Mouse (Mus musculus): ENCODE results near the gene Fzd2. TPM values are rescaled to one million over a fixed set of nuclear protein-coding genes. Genes with fewer than 3 reads are reported as not detected.

Gene Fzd2
- polyA plus RNA-seq, 1 experiment from 2014 or later: 16.9 TPM

DNA sequence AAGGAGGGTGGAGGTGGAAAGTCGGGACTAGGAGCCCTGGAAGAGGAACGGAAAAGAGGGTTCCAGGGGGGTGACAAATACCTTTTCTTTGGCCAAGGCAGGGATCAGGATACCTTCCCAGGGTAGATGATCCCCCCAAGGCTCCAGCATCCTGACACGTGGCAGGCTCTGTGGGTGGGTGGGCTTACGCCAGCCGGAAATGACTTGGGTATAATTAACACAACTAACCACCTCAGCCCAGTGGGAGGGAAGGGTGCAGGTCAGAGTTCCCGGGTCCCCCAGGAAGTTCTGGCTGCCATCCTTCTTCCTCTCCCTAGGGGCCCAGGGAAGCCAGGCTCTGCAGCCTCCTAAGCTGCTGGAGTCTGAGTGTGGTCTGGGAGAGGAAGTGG lies 7.1 kb downstream of the Fzd2 start:
- TF ChIP-seq CTCF (IDR thresholded peaks at IDR 0.05): no peak
- ATAC-seq: no peak
- ChIA-PET POLR2A (no interaction called here), CTCF (no interaction called here)
- H3K27me3 ChIP-seq: no peaks in the 10 kb centered on the region
- in situ Hi-C loops (cut with MboI; ENCODE audit: low pct_unique_long_range_greater_than_20kb): no loop called here
- no peak for DNase-seq (ENCODE audit: low read depth, low spot score)

DNA sequence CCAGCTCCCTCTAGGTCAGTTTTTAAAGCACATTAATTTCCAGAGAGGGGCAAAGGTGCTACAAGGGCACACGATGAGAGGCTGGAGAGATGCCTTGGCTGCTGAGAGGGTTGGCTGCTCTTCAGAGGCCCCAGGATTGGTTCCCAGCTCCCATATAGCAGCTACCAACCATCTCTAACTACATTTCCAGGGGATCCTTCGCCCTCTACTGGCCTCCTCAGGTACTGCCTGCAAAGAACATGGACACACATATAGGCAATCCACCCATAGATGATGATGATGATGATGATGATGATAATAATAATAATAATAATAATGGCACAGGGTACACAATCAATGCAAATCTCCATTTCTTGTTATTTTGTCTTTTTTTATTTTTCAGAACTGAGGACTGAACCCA lies 15.3 kb downstream of the Fzd2 start:
- H3K27me3 ChIP-seq: no peaks in the 10 kb centered on the region
- ATAC-seq (no peak), DNase-seq (ENCODE audit: low read depth, low spot score) (no peak)
- in situ Hi-C loops (cut with MboI; ENCODE audit: low pct_unique_long_range_greater_than_20kb): no loop called here
- ChIA-PET POLR2A (no interaction called here), CTCF (interaction anchor here (0.6 to 1.1 kb wide), 3 partner anchors 18 to 55 kb away, joined by 3 read pairs; no protein-coding TSS in a partner anchor)
- TF ChIP-seq CTCF (IDR thresholded peaks at IDR 0.05): no peak

DNA sequence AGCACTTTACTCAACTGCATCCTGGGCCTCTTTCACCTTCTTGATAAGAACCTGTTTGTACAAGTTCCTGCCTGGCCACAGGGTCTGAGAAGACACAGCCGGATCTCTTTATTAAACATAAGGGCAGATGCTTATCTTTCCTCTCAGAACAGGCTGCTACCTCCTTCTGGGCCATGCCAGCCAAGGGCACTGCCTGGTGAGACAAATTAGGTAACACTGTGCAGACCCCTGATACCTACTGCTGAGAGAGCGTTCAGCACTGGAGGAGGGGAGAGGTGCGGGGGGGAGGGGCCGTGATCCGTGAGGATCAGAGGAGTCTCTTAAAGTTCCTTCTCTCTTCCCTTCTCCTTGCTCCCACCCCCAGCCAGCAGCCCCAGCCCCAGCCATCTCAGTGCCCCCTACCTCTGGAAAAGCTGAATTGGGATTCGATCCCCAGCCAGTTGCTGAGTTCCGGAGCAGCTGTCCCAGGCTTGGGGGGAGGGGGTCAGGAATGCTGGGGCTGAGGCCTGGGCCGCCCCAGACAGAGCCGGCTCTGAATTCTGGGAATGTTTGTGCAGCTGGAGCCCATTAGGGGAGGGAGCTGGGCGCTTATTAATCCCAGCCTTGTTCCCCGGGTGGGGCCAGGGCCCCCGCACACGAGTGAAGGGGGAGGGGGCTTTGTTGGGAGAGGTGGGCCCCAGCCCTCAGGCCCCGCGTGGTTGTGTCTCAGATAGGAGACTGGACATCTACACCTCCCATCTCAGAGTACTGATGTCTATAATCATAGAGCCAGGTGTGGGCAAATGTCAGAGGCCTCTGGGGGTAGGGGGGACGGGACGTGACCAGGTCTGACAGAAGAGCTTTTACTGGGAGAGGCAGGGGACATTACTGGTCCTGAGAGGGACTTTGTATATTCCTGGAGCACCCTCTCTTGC lies 19.9 kb downstream of the Fzd2 start:
- H3K27me3 ChIP-seq: no peaks in the 10 kb centered on the region
- CTCF ChIA-PET: interaction anchor here (0.9 kb wide), 1 partner anchor 25 kb away, joined by 3 read pairs; no protein-coding TSS in a partner anchor
- in situ Hi-C loops (cut with MboI; ENCODE audit: low pct_unique_long_range_greater_than_20kb): no loop called here
- no peak for ATAC-seq
- TF ChIP-seq CTCF (IDR thresholded peaks at IDR 0.05): no peak
- no peak for DNase-seq (ENCODE audit: low read depth, low spot score)
- POLR2A ChIA-PET: interaction anchor here (0.6 to 0.9 kb wide), 2 partner anchors 16 to 21 kb away, joined by 3 read pairs; no protein-coding TSS in a partner anchor

DNA sequence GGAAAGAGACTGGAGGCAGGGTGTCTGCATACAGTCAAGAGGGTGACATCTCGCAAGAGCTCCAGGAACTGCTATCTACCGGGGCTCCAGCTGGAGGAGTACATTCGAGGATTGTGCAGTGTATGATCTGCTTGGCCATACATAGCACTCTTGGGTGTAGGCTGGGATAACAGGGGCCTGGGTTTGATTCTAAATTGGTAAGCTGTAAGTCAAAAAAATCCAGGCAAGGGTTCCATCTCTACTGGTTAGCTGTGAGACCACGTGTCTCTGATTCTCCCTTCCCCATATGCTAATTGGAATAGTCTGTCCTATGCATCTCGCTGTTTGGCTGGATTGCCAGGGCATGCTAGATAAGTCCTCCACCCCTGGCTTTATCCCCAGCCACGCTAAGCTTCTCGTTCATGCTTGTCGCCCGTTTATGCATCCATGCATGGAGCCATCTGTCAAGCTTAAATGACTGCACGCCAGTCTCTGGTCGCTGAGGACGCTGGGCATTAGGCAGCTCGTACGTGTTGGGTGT lies 20.8 kb downstream of the Fzd2 start:
- no peak for DNase-seq (ENCODE audit: low read depth, low spot score)
- TF ChIP-seq CTCF (IDR thresholded peaks at IDR 0.05): no peak
- ATAC-seq: no peak
- POLR2A ChIA-PET: interaction anchor here (0.9 kb wide), 2 partner anchors 20 to 407 kb away, joined by 3 to 5 read pairs; no protein-coding TSS in a partner anchor
- in situ Hi-C loops (cut with MboI; ENCODE audit: low pct_unique_long_range_greater_than_20kb): no loop called here
- CTCF ChIA-PET: interaction anchor here (0.9 kb wide), 1 partner anchor 26 kb away, joined by 3 read pairs; no protein-coding TSS in a partner anchor
- no peaks in the 10 kb centered on the region for H3K27me3 ChIP-seq

DNA sequence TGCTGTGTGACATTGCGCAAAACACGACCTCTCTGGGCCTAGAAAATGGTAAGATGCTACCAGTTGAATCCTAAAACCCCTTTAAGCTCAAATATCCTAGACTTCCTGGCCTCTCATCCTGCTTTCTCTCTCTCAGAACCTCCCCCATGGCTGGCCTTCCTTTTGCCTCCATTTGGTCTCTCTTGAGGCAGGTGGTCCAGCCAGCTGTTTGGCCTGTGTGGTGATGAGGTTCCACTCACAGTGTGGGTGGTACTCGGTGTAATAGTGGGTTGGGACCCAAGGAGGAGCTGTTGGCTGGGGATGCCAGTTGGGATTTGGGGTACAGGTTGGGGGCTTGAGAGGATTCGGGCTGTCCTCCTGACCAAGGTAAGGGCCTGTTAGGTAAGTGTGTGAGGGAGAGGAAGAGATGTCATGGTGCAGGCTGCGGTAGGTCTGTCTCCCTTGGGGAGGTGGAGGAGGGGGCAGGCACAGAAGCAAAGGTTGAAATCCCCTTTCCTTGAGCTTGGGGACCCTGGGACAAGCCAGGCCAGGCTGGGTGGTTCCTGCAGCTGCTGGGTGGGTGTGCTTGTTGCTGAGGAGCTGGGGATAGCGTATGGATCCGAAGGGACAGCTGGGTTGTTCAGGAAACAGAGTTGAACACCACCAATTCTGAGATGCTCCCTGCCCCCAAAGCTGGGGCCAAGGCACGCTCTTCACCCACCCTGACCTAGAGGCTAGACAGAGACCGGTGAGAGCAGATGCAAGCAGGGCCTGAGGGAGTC lies 23.2 kb downstream of the Fzd2 start:
- POLR2A ChIA-PET: interaction anchor here (1.6 kb wide), 1 partner anchor 23 kb away, joined by 6 read pairs; the partner anchor contains the start of gene Fzd2
- TF ChIP-seq CTCF (IDR thresholded peaks at IDR 0.05): no peak

DNA sequence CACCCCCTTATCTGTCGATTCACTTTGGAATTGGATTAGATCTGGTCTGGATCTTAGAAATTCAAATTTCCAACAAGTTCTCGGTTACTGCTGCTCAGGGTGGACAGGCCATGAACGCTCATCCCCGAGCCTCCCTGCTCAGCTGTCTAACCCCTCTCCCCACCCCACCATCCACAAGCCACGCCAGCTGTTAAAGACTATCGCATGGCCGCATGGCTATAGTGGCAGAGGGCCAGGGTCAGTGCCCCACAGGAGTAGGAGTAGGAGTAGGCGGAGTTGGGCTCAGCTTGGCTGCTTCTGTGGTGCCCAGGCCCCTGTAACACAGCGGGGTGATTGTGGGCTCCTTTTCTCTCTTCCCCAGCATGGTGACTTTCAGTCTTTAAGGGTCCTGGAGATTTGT lies 24.3 kb downstream of the Fzd2 start:
- no peaks in the 10 kb centered on the region for H3K27me3 ChIP-seq
- ATAC-seq (no peak), DNase-seq (ENCODE audit: low read depth, low spot score) (no peak)
- ChIA-PET CTCF (interaction anchor here (1.1 to 1.3 kb wide), 2 partner anchors 15 to 22 kb away, joined by 3 read pairs; no protein-coding TSS in a partner anchor), POLR2A (interaction anchor here (1.6 kb wide), 1 partner anchor 24 kb away, joined by 6 read pairs; the partner anchor contains the start of gene Fzd2)
- in situ Hi-C loops (cut with MboI; ENCODE audit: low pct_unique_long_range_greater_than_20kb): no loop called here
- no peak for TF ChIP-seq CTCF (IDR thresholded peaks at IDR 0.05)

More for the DNA sequence above, 23.2 kb downstream of the Fzd2 start:
- DNase-seq (ENCODE audit: low read depth, low spot score) (no peak), ATAC-seq (no peak)
- H3K27me3 ChIP-seq: no peaks in the 10 kb centered on the region
- in situ Hi-C loops (cut with MboI; ENCODE audit: low pct_unique_long_range_greater_than_20kb): no loop called here
- CTCF ChIA-PET: interaction anchor here (0.5 to 1.8 kb wide), 5 partner anchors 9 to 50 kb away, joined by 3 to 4 read pairs (median 3); no protein-coding TSS in a partner anchor

DNA sequence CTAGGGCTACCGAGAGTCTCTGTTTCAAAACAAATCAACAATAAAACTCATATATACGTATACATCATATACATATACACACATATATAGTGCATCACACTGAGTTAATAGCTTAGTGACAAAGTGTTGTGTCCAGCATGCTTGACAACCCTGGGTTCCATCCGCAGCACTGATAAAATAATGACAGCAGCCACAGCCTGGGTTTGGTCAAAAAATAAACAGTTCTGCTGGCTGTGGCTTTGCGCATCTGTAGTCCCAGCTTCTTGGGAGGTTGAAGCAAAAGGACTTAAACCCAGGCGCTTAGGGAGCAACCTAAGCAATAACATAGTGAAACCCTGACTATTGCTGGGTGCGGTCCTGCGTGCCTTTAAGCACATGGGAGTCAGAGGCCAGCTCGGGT lies 25.2 kb downstream of the Fzd2 start:
- in situ Hi-C loops (cut with MboI; ENCODE audit: low pct_unique_long_range_greater_than_20kb): no loop called here
- POLR2A ChIA-PET: interaction anchor here (0.8 kb wide), 1 partner anchor 10 kb away, joined by 7 read pairs; no protein-coding TSS in a partner anchor

DNA sequence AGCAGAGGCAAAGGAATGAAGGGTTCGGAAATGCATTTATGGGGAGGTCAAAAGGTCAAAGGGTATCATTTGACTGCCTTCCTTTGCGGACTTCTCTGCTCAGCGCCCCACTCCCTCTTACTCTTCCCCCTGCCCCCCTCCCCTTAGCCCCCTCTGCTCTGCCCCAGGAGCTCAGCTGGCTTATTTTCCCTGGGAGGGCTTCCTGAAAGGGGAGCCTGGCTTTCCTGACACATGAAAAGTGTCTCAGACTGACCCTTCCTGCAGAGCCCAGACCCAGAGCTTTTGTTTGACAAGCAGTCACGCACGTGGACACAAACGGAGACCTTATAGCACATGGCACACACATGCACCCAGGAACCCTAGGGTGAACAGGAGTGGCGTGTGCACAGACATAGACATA lies 26.5 kb downstream of the Fzd2 start:
- CTCF ChIA-PET: no interaction called here
- no peak for TF ChIP-seq CTCF (IDR thresholded peaks at IDR 0.05)
- no peaks in the 10 kb centered on the region for H3K27me3 ChIP-seq
- DNase-seq (ENCODE audit: low read depth, low spot score): no peak
- in situ Hi-C loops (cut with MboI; ENCODE audit: low pct_unique_long_range_greater_than_20kb): no loop called here
- no peak for ATAC-seq
- POLR2A ChIA-PET: no interaction called here

More for the DNA sequence above, 25.2 kb downstream of the Fzd2 start:
- CTCF ChIA-PET: interaction anchor here (1.1 kb wide), 1 partner anchor 14 kb away, joined by 3 read pairs; no protein-coding TSS in a partner anchor
- TF ChIP-seq CTCF (IDR thresholded peaks at IDR 0.05): no peak
- DNase-seq (ENCODE audit: low read depth, low spot score) (no peak), ATAC-seq (no peak)
- H3K27me3 ChIP-seq: no peaks in the 10 kb centered on the region

DNA sequence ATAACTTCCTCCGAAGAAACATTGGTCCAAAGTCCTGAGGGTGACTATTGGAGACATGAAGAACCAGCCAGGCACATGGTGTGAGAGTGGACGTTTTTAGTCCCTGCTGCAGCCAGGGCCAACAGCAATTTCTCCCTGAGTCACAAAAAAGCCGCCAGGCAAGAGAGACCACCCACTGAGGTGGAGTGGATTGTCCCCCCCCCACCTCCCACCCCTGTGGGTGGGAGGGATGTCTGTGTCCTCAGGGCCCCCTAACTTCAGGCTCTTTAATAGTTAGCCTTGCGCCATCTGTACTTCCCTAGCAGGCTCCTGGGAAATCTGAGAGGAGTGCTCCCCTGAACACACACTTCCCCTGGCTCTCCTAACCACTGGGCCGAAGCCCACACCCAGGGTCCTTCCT lies 27.0 kb downstream of the Fzd2 start:
- POLR2A ChIA-PET: no interaction called here
- CTCF ChIA-PET: no interaction called here
- no peaks in the 10 kb centered on the region for H3K27me3 ChIP-seq
- in situ Hi-C loops (cut with MboI; ENCODE audit: low pct_unique_long_range_greater_than_20kb): no loop called here
- DNase-seq (ENCODE audit: low read depth, low spot score) (no peak), ATAC-seq (no peak)
- no peak for TF ChIP-seq CTCF (IDR thresholded peaks at IDR 0.05)

DNA sequence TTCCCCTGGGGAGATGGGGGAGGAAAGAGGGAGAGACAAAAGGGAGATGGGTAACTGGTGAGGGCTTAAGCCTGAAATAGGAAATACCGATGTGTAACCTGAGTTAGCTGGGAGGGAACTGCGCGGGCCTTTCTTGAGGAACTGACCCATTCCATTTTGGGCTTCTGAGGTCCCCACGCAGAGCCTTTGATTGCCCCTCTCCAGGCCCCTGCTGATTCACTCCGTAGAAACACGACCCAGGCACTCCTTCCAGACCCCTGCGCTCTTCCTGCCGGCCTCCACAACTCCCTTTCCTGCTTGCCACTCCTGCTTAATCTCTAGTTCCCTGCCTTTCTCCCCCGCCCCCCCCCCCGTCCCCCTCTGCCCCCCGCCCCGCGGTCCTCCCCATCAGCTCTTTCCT lies 28.5 kb downstream of the Fzd2 start:
- no peak for ATAC-seq

More for the DNA sequence above, 28.5 kb downstream of the Fzd2 start:
- DNase-seq (ENCODE audit: low read depth, low spot score): no peak
- TF ChIP-seq CTCF (IDR thresholded peaks at IDR 0.05): no peak
- POLR2A ChIA-PET: interaction anchor here (0.9 kb wide), 1 partner anchor 26 kb away, joined by 3 read pairs; no protein-coding TSS in a partner anchor
- CTCF ChIA-PET: no interaction called here
- in situ Hi-C loops (cut with MboI; ENCODE audit: low pct_unique_long_range_greater_than_20kb): no loop called here
- H3K27me3 ChIP-seq: no peaks in the 10 kb centered on the region
